Mouse (Mus musculus) bone marrow, adult 2 months (tissue): Measurements from ENCODE around the gene Doc2a. TPM values are rescaled to one million over a fixed set of nuclear protein-coding genes. Genes with fewer than 3 reads are reported as not detected.
"Not testable (repeated sequence)": the region's sequence is repeated elsewhere in the genome, so short reads cannot be mapped to it uniquely, and the experiment has no call there.

Experiments used
- H3K27ac ChIP-seq: fragments of 200-500 bp; 2 replicates; pipeline ENCODE4 v1.5.1; 2012; ENCODE audit warnings: low read depth, mild to moderate bottlenecking, control low read depth, inconsistent platforms, low read length; ENCODE audit not compliant: control insufficient read depth, poor library complexity, insufficient read depth
- H3K4me1 ChIP-seq: fragments of 200-500 bp; 2 replicates; pipeline ENCODE4 v1.6.1; 2011; ENCODE audit warnings: low read length; ENCODE audit not compliant: control insufficient read depth, insufficient read depth
- H3K4me3 ChIP-seq: fragments of 200-500 bp; replicated peaks from 2 replicates; pipeline ENCODE3; 2011; ENCODE audit warnings: mild to moderate bottlenecking, low read depth, low read length, control low read depth; ENCODE audit not compliant: control insufficient read depth
- CTCF ChIP-seq: fragments of 200-500 bp; IDR thresholded peaks from 2 replicates; pipeline ENCODE4 v1.5.1; 2011; ENCODE audit warnings: low read length, control low read depth; ENCODE audit not compliant: control insufficient read depth, insufficient read depth
- POLR2A ChIP-seq: fragments of 200-500 bp; IDR thresholded peaks from 2 replicates; pipeline ENCODE4 v1.6.1; 2011; ENCODE audit warnings: low read depth, mild to moderate bottlenecking, control low read depth, low read length, borderline replicate concordance; ENCODE audit not compliant: control insufficient read depth
- WGBS: fragments of 180-500 bp; shearing (Covaris S2); methylation state at CpG from one replicate; pipeline ENCODE4 v1.1.7; 2018; 5-methylcytosine and 5-hydroxymethylcytosine counted together
- polyA plus RNA-seq: library from polyadenylated mRNA; stranded (reverse); fragments of >200 nt; gene quantifications from 2 replicates; pipeline ENCODE4 v1.2.4, GENCODE M21; 2011; ENCODE audit warnings: low replicate concordance; ENCODE audit not compliant: missing spikeins, insufficient read depth, insufficient read length

Gene Doc2a
- polyA plus RNA-seq, 1 experiment = not detected

GRCm38 (mm10) chr7:126897390-126898101, 50.3 kb downstream of the Doc2a start:
- peaks cover 2% of the 10 kb centered on the region; the same call in 1 of the 2 replicates for H3K4me1 ChIP-seq
- peak overlapping the region; percentile 84 for H3K4me3 ChIP-seq
- WGBS = 2% methylated on average over 16 of the region's 16 CpGs
- TF ChIP-seq CTCF (no peak), POLR2A (no peak)
- H3K27ac ChIP-seq = peak overlapping the region; percentile 82

GRCm38 (mm10) chr7:126898102-126898990, 51.1 kb downstream of the Doc2a start:
- TF ChIP-seq CTCF (no peak), POLR2A (peak; percentile 95)
- 13% methylated on average over 37 of the region's 37 CpGs for WGBS
- peak overlapping the region; percentile 84 for H3K4me3 ChIP-seq
- peaks cover 2% of the 10 kb centered on the region; the same call in 1 of the 2 replicates for H3K4me1 ChIP-seq
- H3K27ac ChIP-seq = peak overlapping the region; percentile 82

- WGBS = 83% methylated on average over 7 of the region's 9 CpGs
- not testable (repeated sequence) for H3K4me3 ChIP-seq, H3K27ac ChIP-seq, H3K4me1 ChIP-seq
These were observed 52.6 kb downstream of the Doc2a start for GRCm38 (mm10) chr7:126899781-126900180.

Other genes with a start within 250 kb of the Doc2a start
- 28.1 and 37.6 TPM in 2 replicates for gene Nupr1, start 216.6 kb upstream of the Doc2a start, polyA plus RNA-seq
- gene Sgf29, start 198.1 kb upstream of the Doc2a start, polyA plus RNA-seq = 25.8 and 27.0 TPM in 2 replicates
- gene Sult1a1, start 171.0 kb upstream of the Doc2a start, polyA plus RNA-seq = 14.2 and 34.1 TPM in 2 replicates
- 77.8 and 182 TPM in 2 replicates for gene Bola2, start 152.0 kb upstream of the Doc2a start, polyA plus RNA-seq
- 5.0 and 11.1 TPM in 2 replicates for gene Slx1b, start 151.6 kb upstream of the Doc2a start, polyA plus RNA-seq
- 370 and 776 TPM in 2 replicates for gene Coro1a, start 139.6 kb upstream of the Doc2a start, polyA plus RNA-seq
- gene Mapk3, start 87.8 kb upstream of the Doc2a start, polyA plus RNA-seq = 78.4 and 117 TPM in 2 replicates
- 20.1 and 40.1 TPM in 2 replicates for gene Gdpd3, start 81.1 kb upstream of the Doc2a start, polyA plus RNA-seq
- gene Ypel3, start 70.5 kb upstream of the Doc2a start, polyA plus RNA-seq = 236 and 411 TPM in 2 replicates
- gene Tbx6, start 65.9 kb upstream of the Doc2a start, polyA plus RNA-seq = 7.5 and 13.7 TPM in 2 replicates
- 90.6 and 130 TPM in 2 replicates for gene Ppp4c, start 54.9 kb upstream of the Doc2a start, polyA plus RNA-seq
- gene Fam57b, start 49.7 kb upstream of the Doc2a start, polyA plus RNA-seq = 1.9 TPM in 1 of 2 replicates, not detected in the other
- gene 4930451I11Rik, start 15.8 kb upstream of the Doc2a start, polyA plus RNA-seq = not detected in 2 replicates
- gene Hirip3, start 14.6 kb downstream of the Doc2a start, polyA plus RNA-seq = 77.2 and 107 TPM in 2 replicates
- gene Ino80e, start 15.0 kb downstream of the Doc2a start, polyA plus RNA-seq = 38.1 and 59.7 TPM in 2 replicates
- gene Taok2, start 37.3 kb downstream of the Doc2a start, polyA plus RNA-seq = 113 and 149 TPM in 2 replicates
- 39.9 and 76.2 TPM in 2 replicates for gene Tmem219, start 75.5 kb downstream of the Doc2a start, polyA plus RNA-seq
- gene Kctd13, start 81.5 kb downstream of the Doc2a start, polyA plus RNA-seq = 4.0 and 17.3 TPM in 2 replicates
- not detected in 2 replicates for gene Asphd1, start 102.2 kb downstream of the Doc2a start, polyA plus RNA-seq
- gene Sez6l2, start 103.1 kb downstream of the Doc2a start, polyA plus RNA-seq = 0.83 and 3.5 TPM in 2 replicates
- gene Cdipt, start 128.5 kb downstream of the Doc2a start, polyA plus RNA-seq = 51.4 and 89.1 TPM in 2 replicates
- 2.3 and 2.4 TPM in 2 replicates for gene Cdiptos, start 128.7 kb downstream of the Doc2a start, polyA plus RNA-seq
- 6.3 and 15.1 TPM in 2 replicates for gene Mvp, start 167.2 kb downstream of the Doc2a start, polyA plus RNA-seq
- gene Pagr1b, start 169.1 kb downstream of the Doc2a start, polyA plus RNA-seq = not detected in 2 replicates
- 20.4 TPM in 1 of 2 replicates, not detected in the other for gene Pagr1a, start 169.9 kb downstream of the Doc2a start, polyA plus RNA-seq
- 11.2 and 52.5 TPM in 2 replicates for gene Gm42742, start 173.7 kb downstream of the Doc2a start, polyA plus RNA-seq
- gene Prrt2, start 173.8 kb downstream of the Doc2a start, polyA plus RNA-seq = 5.3 TPM in 1 of 2 replicates, not detected in the other
- gene Maz, start 179.6 kb downstream of the Doc2a start, polyA plus RNA-seq = 153 and 314 TPM in 2 replicates
- gene Kif22, start 195.1 kb downstream of the Doc2a start, polyA plus RNA-seq = 114 and 164 TPM in 2 replicates
- gene Zg16, start 239.9 kb downstream of the Doc2a start, polyA plus RNA-seq = 3.1 TPM in 1 of 2 replicates, not detected in the other
- gene AI467606, start 243.9 kb downstream of the Doc2a start, polyA plus RNA-seq = 13.6 and 36.8 TPM in 2 replicates